Mouse (Mus musculus): ENCODE data around the gene Ghdc.
"Not testable (repeated sequence)": the region's sequence is repeated elsewhere in the genome, so short reads cannot be mapped to it uniquely, and the experiment has no call there.

DNA sequence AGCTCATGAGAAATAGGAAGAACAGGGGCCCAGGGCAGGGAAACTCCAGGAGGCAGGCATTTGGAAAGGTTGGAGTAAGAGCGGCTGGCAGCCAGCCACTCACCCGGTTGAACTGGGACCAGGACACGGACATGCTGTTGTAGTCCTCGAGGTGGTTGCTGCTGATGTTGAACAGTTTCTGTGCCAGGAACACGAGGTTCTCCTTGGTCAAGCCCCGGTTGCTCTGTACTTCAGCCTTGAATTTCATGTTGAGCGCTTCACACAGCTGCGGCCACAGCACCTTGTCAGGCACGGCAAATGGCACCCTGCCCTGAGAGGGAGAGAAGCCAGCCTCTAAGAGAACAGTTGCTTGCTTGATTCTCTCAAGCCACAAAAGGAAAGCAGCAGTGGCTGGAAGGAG is 19.9 kb upstream of the Ghdc start:
- not testable (repeated sequence) for TF ChIP-seq POLR2A (IDR thresholded peaks at IDR 0.05; ENCODE audit: borderline replicate concordance, extremely low read depth, low read depth, low read length); CTCF (IDR thresholded peaks at IDR 0.05; ENCODE audit: insufficient read depth, low read length)

All from lung, adult 2 months (tissue).